Mouse (Mus musculus) embryonic fibroblast, embryonic 13.5 days (primary cell): ENCODE data around the gene Nol4l.

Experiments used
- CTCF ChIP-seq: IDR thresholded peaks from 2 replicates; pipeline ENCODE4 v1.5.1; 2011; ENCODE audit warnings: mild to moderate bottlenecking, control low read depth, low read length, moderate library complexity, borderline replicate concordance; ENCODE audit not compliant: insufficient read depth
- POLR2A ChIP-seq: IDR thresholded peaks from 2 replicates; pipeline ENCODE4 v1.6.1; 2011; ENCODE audit warnings: low read depth, mild to moderate bottlenecking, control low read depth, low read length, moderate library complexity

DNA sequence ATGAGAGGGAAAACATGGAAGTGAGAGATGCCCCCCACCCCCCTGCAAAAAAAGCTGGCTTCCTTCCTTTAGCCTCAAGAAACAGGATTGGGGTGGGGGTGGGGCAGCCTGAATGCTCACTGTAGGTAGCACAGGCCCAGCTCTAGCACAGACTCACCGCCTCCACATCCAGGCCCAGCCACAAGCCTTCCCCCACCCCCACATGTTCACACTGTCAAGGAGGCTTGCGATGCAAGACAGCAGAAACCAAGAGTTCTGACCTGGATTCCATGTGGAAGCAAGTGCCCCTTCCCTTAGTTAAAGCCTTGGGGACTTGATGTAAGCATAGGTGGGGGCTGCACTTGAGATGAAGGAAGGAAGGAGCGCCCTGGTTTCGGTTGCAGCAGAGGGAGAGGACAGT, 60.0 kb downstream of the Nol4l start:
- TF ChIP-seq CTCF (no peak), POLR2A (no peak)
